Mouse (Mus musculus): ENCODE results near the gene Nkx2-3. TPM values are rescaled to one million over a fixed set of nuclear protein-coding genes. Genes with fewer than 3 reads are reported as not detected.

The Nkx2-3 gene
- polyA plus RNA-seq, 1 experiment from 2014 or later: 0.62 TPM

DNA sequence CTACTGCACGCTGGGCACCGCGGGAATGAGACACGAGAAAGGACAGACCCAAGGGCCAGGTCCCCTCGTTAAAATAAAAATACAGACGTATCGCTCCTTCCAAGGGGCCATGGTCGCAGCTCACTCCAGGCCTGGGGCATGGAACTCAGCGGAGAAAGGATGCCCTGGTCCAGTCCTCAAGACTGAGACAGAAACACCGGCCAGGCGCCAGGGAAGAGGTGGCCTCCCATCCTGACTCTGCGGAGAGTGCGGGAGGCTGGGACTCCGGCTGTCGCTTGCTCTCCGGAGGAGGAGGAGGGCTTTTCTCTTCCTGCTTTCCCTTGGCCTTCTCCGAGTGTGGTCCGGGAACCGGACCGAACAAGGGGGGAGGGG lies 2.9 kb downstream of the Nkx2-3 start:
- under 1% methylated on average over 20 of the region's 20 CpGs for WGBS
- no peak for ATAC-seq (ENCODE audit: low FRiP score, low TSS enrichment)
- Histone ChIP-seq H3K4me3 (replicated peaks; ENCODE audit: low read depth, low read length) (peak overlapping the region; percentile 30), H3K9me3 (ENCODE audit: control insufficient read depth, low read length) (no peaks in the 10 kb centered on the region), H3K27ac (replicated peaks; ENCODE audit: low read depth, low read length) (no peak overlapping the region), H3K4me2 (ENCODE audit: low read length) (peak overlapping the region; percentile 56), H3K4me1 (ENCODE audit: control insufficient read depth, insufficient read depth, low read length) (peaks cover 13% of the 10 kb centered on the region; the same call in 1 of the 2 replicates), H3K27me3 (ENCODE audit: control insufficient read depth, insufficient read depth, low read length) (peaks cover 89% of the 10 kb centered on the region), H3K9ac (replicated peaks; ENCODE audit: low read length) (0 out of 2 replicates have a peak overlapping the region, but pooled peaks have one; percentile 4), H3K36me3 (ENCODE audit: control insufficient read depth, insufficient read depth, low read length) (no peaks in the 10 kb centered on the region)
- DNase-seq: peak; percentile 46

DNA sequence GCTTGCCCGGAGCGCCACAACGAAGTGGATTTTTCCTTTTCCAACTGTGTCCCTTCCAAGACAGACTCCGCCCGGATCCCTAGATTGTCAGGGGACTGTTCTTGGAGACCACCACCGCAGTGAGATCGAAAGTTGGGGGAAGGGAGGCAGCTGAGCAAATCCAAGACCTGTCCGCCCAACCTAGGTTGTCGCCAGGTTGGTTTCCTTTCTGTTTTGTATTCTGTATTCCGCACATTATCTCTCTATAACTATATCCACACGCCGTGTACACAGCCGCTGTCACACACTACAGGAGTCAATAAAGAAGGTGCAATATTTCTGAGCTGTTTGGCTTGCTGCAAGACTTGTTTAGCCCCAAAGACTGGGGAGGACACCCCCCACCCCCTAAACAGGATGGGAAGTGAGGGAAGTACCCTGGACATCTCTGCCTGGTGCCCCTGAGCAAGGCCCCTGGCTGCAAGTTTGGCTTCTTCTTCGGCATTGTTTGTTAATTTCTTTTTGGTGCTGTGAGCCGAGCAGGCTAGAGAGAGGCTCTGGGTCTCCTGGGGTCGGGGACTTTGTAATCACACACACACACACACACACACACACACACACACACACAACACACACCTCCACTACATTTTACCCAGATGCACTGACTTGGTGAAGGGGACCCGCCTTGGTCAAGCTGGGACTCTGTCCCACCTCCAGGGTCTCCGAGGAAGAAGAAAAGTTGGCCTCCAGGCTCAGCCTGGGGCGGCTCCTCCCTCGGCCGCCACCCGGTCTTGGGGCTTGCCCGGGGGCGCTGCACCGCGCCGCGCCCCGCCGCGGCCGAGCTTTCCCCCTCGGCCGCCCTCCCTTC lies 3.7 kb downstream of the Nkx2-3 start:
- WGBS: under 1% methylated on average over 34 of the region's 34 CpGs
- H3K4me1 ChIP-seq (ENCODE audit: control insufficient read depth, insufficient read depth, low read length): peaks cover 13% of the 10 kb centered on the region; the same call in 1 of the 2 replicates
- DNase-seq (peak; percentile 42), ATAC-seq (ENCODE audit: low FRiP score, low TSS enrichment) (no peak)
- peak overlapping the region; percentile 30 for H3K4me3 ChIP-seq (replicated peaks; ENCODE audit: low read depth, low read length)
- H3K9me3 ChIP-seq (ENCODE audit: control insufficient read depth, low read length): no peaks in the 10 kb centered on the region
- H3K9ac ChIP-seq (replicated peaks; ENCODE audit: low read length): 0 out of 2 replicates have a peak overlapping the region, but pooled peaks have one; percentile 20
- peak overlapping the region; percentile 41; the same call in 1 of the 2 replicates for H3K27ac ChIP-seq (replicated peaks; ENCODE audit: low read depth, low read length)
- H3K36me3 ChIP-seq (ENCODE audit: control insufficient read depth, insufficient read depth, low read length): no peaks in the 10 kb centered on the region
- peak overlapping the region; percentile 56 for H3K4me2 ChIP-seq (ENCODE audit: low read length)
- peaks cover 91% of the 10 kb centered on the region for H3K27me3 ChIP-seq (ENCODE audit: control insufficient read depth, insufficient read depth, low read length)

DNA sequence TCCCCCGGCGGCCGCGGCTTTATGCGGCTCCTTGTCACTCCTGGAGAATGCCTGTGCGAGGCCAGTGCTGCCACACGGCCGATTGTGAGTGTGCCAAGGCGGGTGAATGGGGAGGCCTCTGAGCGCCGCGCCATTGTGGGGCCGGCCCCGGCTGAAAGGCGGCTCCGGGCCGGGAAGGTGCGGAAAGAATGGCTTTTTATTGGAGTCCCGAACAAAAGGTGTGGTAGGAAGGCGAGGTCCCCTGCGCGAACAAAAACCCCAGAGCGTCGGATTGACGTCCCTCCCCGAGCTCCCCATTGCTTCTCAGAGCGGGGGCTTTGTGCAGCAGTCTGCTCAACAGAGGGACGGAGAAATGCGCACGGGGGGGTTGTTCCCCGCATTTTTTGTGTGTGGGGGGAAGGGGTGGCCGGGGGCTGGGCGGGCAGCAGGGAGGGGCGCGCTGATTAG lies 4.3 kb downstream of the Nkx2-3 start:
- ATAC-seq (ENCODE audit: low FRiP score, low TSS enrichment) (peak; percentile 82), DNase-seq (peak; percentile 83)
- under 1% methylated on average over 35 of the region's 35 CpGs for WGBS
- Histone ChIP-seq H3K36me3 (ENCODE audit: control insufficient read depth, insufficient read depth, low read length) (no peaks in the 10 kb centered on the region), H3K27ac (replicated peaks; ENCODE audit: low read depth, low read length) (peak overlapping the region; percentile 41; the same call in 1 of the 2 replicates), H3K9ac (replicated peaks; ENCODE audit: low read length) (peak overlapping the region; percentile 20; the same call in 1 of the 2 replicates), H3K9me3 (ENCODE audit: control insufficient read depth, low read length) (no peaks in the 10 kb centered on the region), H3K4me2 (ENCODE audit: low read length) (peak overlapping the region; percentile 56), H3K4me3 (replicated peaks; ENCODE audit: low read depth, low read length) (peak overlapping the region; percentile 30), H3K27me3 (ENCODE audit: control insufficient read depth, insufficient read depth, low read length) (peaks cover 90% of the 10 kb centered on the region), H3K4me1 (ENCODE audit: control insufficient read depth, insufficient read depth, low read length) (peaks cover 13% of the 10 kb centered on the region; the same call in 1 of the 2 replicates)

DNA sequence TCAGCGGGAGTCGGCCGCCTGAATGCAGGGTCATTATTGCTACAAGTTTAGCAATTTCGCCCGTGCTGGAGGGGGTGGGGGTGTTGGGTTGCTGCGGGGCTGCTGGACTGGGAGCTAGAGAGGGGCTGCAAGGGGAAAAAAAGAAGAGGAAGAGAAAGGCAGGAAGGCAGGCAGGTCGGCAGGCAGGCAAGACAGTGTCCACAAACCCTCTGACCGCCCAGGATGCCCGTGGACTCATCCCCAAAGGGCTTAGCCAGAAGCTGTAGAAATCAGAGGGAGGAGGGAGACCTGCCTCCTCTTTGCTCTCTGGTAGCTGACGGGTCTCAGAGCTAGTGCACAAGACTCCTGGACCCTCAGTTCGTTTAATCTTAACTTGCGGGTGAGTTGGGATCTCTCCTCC lies 4.8 kb downstream of the Nkx2-3 start:
- 0% methylated on average over 12 of the region's 12 CpGs for WGBS
- Histone ChIP-seq H3K4me1 (ENCODE audit: control insufficient read depth, insufficient read depth, low read length) (peaks cover 13% of the 10 kb centered on the region; the same call in 1 of the 2 replicates), H3K4me3 (replicated peaks; ENCODE audit: low read depth, low read length) (peak overlapping the region; percentile 30; the same call in 1 of the 2 replicates), H3K4me2 (ENCODE audit: low read length) (peak overlapping the region; percentile 56), H3K36me3 (ENCODE audit: control insufficient read depth, insufficient read depth, low read length) (no peaks in the 10 kb centered on the region), H3K27me3 (ENCODE audit: control insufficient read depth, insufficient read depth, low read length) (peaks cover 90% of the 10 kb centered on the region), H3K9me3 (ENCODE audit: control insufficient read depth, low read length) (no peaks in the 10 kb centered on the region), H3K27ac (replicated peaks; ENCODE audit: low read depth, low read length) (0 out of 2 replicates have a peak overlapping the region, but pooled peaks have one; percentile 8), H3K9ac (replicated peaks; ENCODE audit: low read length) (peak overlapping the region; percentile 20; the same call in 1 of the 2 replicates)
- DNase-seq (no peak), ATAC-seq (ENCODE audit: low FRiP score, low TSS enrichment) (no peak; the same call in 1 of the 2 replicates)

DNA sequence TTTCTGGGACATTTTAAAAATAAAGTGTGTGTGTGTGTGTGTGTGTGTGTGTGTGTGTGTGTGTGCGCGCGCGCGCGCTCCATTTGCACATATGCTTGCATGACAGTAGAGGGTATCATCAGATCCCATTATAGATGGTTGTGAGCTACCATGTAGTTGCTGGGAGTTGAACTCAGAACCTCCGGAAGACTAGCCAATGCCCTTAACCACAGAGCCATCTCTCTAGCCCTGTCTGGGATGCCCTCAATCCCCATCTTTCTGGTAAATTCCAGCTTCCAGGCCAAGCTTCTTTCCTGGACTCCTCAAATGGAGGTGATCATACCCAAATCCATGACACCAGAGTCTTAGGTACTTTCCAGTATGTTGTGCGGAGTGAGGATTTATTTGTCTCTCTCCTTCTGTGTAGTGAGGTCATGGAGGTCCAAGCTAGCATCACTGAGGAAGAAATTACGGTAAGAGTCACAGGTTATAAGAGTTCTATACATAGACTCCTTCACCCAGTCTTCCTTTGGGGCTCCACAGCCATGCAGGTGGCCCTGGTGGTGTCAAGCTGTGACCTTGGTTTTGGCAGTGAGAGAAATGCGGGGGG lies 5.7 kb downstream of the Nkx2-3 start:
- Histone ChIP-seq H3K4me1 (ENCODE audit: control insufficient read depth, insufficient read depth, low read length) (peaks cover 9% of the 10 kb centered on the region; the same call in 1 of the 2 replicates), H3K27me3 (ENCODE audit: control insufficient read depth, insufficient read depth, low read length) (peaks cover 89% of the 10 kb centered on the region), H3K9me3 (ENCODE audit: control insufficient read depth, low read length) (no peaks in the 10 kb centered on the region), H3K36me3 (ENCODE audit: control insufficient read depth, insufficient read depth, low read length) (no peaks in the 10 kb centered on the region), H3K4me3 (replicated peaks; ENCODE audit: low read depth, low read length) (no peak overlapping the region), H3K4me2 (ENCODE audit: low read length) (no peak overlapping the region), H3K27ac (replicated peaks; ENCODE audit: low read depth, low read length) (no peak overlapping the region), H3K9ac (replicated peaks; ENCODE audit: low read length) (no peak overlapping the region)
- 35% methylated on average over 10 of the region's 10 CpGs for WGBS
- ATAC-seq (ENCODE audit: low FRiP score, low TSS enrichment) (no peak), DNase-seq (no peak)

DNA sequence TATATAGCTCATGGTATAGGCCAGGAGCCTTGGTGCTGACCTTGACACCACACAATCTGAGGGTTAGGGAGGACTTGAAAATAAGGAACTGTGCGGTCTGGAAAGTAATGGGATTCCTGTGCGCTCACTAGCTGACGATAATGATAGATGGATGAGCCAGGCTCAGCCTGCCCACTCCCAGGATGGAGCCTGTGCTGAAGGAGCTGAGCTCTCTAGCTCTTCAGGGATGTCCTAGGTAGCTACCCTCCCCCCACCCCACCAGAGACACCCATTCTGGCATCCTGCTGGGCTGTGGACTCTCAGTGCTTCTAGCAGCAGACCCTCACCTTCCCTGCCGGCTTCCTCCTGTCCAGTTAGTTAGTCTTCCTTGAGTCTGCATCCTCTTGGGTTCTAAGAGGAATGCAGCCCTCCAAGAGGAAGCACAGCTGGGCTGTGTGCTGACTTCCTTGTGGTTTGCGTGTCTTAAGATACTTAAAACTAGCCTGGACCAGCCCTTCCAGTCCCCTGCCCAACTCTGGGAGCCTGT lies 6.4 kb downstream of the Nkx2-3 start:
- H3K4me2 ChIP-seq (ENCODE audit: low read length): no peak overlapping the region

DNA sequence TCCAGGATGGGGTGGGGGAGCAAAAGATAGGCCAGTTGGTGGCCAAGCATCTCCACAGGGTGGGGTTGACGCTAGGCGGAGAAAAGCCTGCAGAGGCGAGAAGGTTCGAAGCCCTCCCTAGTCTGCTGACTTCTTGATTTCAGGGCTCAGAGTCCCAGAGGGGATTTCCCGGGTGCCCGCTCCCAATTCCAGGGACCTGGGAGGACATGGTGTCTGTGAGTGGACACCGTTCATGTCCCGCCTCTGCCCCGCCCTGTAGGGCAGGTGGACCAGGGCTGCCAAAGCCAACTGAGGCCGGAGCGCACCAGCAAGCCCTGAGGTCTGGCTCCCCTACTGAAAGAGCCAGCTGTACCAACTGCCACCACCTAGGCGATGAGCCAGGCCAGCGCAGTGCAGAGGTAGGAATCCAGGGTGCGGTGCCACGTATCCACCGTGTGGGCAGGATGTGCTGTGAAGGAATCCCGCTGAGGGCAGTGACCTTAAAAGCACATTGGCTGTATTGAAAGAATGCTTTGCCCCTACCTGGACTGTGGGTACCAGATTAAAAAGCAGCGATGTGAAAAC lies 7.9 kb downstream of the Nkx2-3 start:
- Histone ChIP-seq H3K27me3 (ENCODE audit: control insufficient read depth, insufficient read depth, low read length) (peaks cover 88% of the 10 kb centered on the region), H3K4me3 (replicated peaks; ENCODE audit: low read depth, low read length) (no peak overlapping the region), H3K4me2 (ENCODE audit: low read length) (no peak overlapping the region), H3K9me3 (ENCODE audit: control insufficient read depth, low read length) (no peaks in the 10 kb centered on the region), H3K27ac (replicated peaks; ENCODE audit: low read depth, low read length) (no peak overlapping the region), H3K36me3 (ENCODE audit: control insufficient read depth, insufficient read depth, low read length) (no peaks in the 10 kb centered on the region), H3K4me1 (ENCODE audit: control insufficient read depth, insufficient read depth, low read length) (peaks cover 6% of the 10 kb centered on the region; the same call in 1 of the 2 replicates), H3K9ac (replicated peaks; ENCODE audit: low read length) (no peak overlapping the region)
- DNase-seq (no peak), ATAC-seq (ENCODE audit: low FRiP score, low TSS enrichment) (no peak)
- 6% methylated on average over 18 of the region's 18 CpGs for WGBS

More for the DNA sequence above, 6.4 kb downstream of the Nkx2-3 start:
- Histone ChIP-seq H3K9ac (replicated peaks; ENCODE audit: low read length) (no peak overlapping the region), H3K27me3 (ENCODE audit: control insufficient read depth, insufficient read depth, low read length) (peaks cover 89% of the 10 kb centered on the region), H3K27ac (replicated peaks; ENCODE audit: low read depth, low read length) (no peak overlapping the region), H3K36me3 (ENCODE audit: control insufficient read depth, insufficient read depth, low read length) (no peaks in the 10 kb centered on the region), H3K9me3 (ENCODE audit: control insufficient read depth, low read length) (no peaks in the 10 kb centered on the region), H3K4me1 (ENCODE audit: control insufficient read depth, insufficient read depth, low read length) (peaks cover 8% of the 10 kb centered on the region; the same call in 1 of the 2 replicates), H3K4me3 (replicated peaks; ENCODE audit: low read depth, low read length) (no peak overlapping the region)
- 16% methylated on average over 5 of the region's 5 CpGs for WGBS
- ATAC-seq (ENCODE audit: low FRiP score, low TSS enrichment): no peak
- no peak for DNase-seq

DNA sequence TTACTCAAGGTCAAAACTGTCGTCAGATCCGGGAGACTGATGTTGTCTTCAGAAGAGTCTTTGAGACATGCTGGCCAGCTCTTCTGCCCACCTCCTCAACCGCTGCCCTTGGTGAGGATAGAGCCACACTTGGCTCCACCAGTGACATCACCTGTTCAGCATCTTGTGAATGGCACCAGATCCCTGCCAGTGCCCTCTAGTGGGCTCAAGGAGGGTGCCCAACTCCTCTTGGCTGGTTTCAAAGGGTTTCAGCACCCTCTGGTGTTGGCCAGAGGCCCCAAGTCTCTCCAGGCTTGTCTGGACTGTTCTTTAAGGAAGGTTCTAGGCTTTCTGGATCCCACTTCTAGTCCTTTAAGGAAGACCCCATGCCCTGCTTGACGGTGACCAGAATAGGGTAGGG lies 11.8 kb downstream of the Nkx2-3 start:
- H3K27ac ChIP-seq (replicated peaks; ENCODE audit: low read depth, low read length): no peak overlapping the region
- no peaks in the 10 kb centered on the region for H3K36me3 ChIP-seq (ENCODE audit: control insufficient read depth, insufficient read depth, low read length)
- 50% methylated on average over 4 of the region's 4 CpGs for WGBS
- no peaks in the 10 kb centered on the region for H3K4me1 ChIP-seq (ENCODE audit: control insufficient read depth, insufficient read depth, low read length)
- H3K9ac ChIP-seq (replicated peaks; ENCODE audit: low read length): no peak overlapping the region
- H3K4me2 ChIP-seq (ENCODE audit: low read length): no peak overlapping the region
- H3K4me3 ChIP-seq (replicated peaks; ENCODE audit: low read depth, low read length): no peak overlapping the region
- no peaks in the 10 kb centered on the region for H3K9me3 ChIP-seq (ENCODE audit: control insufficient read depth, low read length)
- ATAC-seq (ENCODE audit: low FRiP score, low TSS enrichment) (no peak), DNase-seq (peak; percentile 51)
- H3K27me3 ChIP-seq (ENCODE audit: control insufficient read depth, insufficient read depth, low read length): peaks cover 55% of the 10 kb centered on the region
